Mouse (Mus musculus): ENCODE data around the gene Cnnm2.

Gene Cnnm2

GRCm38 (mm10) chr19:46849443-46849997, 88.1 kb downstream of the Cnnm2 start:
- DNase-seq = no peak

DNA sequence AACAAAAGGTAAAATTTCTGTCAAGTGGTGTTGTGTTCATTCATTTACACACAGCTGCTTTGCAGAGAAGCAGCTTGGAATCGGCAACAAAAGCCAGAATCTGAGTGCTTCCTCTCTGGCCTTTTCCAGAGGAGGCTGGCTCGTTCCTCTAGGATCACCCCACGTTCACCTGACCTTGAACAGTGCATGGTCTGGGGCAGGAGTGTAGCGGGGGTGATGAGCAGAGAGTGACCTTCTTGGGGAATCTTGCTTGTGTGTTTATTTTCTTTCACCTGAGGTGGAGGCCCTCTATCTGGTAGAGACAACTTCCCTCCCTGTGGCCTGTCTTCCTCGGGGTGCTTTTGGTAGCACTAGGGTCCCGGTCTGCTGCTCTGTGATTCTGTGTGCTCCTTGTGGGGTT, 94.8 kb downstream of the Cnnm2 start:
- DNase-seq = no peak

DNA sequence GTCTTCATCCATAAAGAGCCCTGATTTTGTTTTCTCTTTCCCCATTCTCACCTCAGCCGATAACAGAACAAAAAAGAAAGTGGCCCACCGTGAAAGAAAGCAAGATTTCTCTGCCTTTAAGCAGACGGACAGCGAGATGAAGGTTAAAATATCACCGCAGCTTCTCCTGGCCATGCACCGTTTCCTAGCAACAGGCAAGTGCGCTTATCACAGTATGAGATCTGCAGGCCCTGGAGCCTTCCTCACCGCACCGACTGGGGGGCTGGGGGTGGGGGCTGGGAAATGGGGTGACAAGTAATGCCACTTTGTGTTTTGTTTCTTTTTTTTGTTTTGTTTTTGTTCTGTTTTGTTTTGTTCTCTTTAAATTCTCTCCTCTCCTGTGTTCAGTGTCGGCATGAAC, 95.4 kb downstream of the Cnnm2 start:
- no peak for DNase-seq

GRCm38 (mm10) chr19:46857277-46857989, 96.0 kb downstream of the Cnnm2 start:
- peak in 1 of 2 experiments; percentile 22 for DNase-seq

DNA sequence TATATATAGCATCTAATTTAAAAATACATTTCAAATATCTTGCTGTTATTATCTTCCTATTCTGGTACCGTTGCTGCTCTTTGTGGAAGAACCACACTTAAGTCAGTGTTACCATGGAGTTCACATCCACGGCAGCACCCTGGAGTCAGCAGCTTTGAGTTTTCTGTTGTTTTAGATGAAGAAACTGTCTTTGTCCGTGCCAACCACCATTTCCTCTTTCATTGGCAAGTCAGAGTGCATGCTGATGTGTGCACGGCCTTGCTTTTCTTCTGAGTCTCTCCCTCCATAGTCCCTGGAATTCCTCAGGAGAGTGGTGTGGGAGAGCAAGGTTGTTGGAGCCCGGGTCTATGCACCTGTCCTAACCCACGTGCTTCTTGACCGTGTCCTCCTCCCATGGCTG, 96.8 kb downstream of the Cnnm2 start:
- DNase-seq = no peak

DNA sequence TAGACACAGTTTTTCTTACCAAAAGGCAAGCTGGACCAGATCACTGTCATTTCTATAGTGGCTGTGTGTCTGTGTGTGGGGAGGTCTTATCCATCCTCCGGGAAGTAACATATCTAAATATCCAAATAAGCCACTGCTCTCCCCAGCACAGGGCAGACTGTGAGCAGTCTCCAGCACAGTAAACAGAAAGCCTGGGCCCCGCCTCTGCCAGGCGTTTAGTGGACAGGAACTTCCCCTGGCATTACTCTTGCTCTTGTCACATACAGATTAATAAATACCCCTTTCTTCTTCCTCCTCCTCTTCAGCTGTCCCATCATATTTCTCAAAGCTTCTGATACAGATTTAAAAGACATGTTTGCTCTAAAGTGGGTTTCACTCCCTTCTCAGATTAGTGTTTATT, 101.2 kb downstream of the Cnnm2 start:
- DNase-seq = no peak

GRCm38 (mm10) chr19:46863236-46863927, 102.0 kb downstream of the Cnnm2 start:
- no peak for DNase-seq

- no peak for DNase-seq
Observed at GRCm38 (mm10) chr19:46864079-46864478, 102.7 kb downstream of the Cnnm2 start.

GRCm38 (mm10) chr19:46864731-46865331, 103.4 kb downstream of the Cnnm2 start:
- no peak for DNase-seq

DNA sequence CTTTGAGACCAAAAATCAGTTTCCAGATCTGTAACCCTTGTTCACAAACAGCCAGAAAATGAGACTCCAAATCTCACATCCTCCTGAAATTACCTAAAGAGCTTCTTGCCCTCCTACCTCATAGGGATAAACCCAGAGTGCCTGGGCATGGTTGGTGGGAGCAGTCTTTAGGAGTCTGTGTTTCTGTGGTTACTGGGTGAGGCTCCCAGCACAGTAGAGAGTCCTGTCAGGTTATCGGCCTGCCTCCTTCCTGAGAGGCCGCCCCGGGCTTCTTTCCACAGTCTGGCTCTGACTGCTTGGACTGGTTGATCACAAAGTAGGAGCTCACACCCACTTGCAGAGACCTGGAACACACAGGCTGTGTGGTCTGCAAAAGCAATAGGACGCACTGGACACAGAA, 104.0 kb downstream of the Cnnm2 start:
- no peak for DNase-seq

- peak; percentile 30 to 45 for DNase-seq
Observed at GRCm38 (mm10) chr19:46869049-46869448, 107.7 kb downstream of the Cnnm2 start.

DNA sequence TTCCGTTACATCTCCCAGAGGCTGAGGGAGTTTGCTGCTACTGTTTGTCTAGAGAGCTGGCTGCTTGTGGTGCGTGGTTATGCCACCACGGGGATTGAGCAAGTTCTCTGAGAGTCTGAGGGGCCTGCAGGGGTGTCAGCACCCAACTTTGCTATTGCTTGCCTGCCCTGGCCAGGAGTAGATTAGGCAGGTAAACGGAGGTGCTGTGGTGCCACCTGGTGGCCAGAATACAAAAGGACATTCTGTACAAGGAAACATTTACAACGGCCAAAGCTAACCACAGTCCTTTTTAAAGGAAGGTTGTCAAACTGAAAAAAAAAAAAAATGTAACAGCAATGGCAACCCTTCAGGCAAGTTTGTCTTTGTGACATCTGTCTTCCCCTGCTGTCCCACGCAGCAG, 108.1 kb downstream of the Cnnm2 start:
- peak; percentile 74 to 77 for DNase-seq

DNA sequence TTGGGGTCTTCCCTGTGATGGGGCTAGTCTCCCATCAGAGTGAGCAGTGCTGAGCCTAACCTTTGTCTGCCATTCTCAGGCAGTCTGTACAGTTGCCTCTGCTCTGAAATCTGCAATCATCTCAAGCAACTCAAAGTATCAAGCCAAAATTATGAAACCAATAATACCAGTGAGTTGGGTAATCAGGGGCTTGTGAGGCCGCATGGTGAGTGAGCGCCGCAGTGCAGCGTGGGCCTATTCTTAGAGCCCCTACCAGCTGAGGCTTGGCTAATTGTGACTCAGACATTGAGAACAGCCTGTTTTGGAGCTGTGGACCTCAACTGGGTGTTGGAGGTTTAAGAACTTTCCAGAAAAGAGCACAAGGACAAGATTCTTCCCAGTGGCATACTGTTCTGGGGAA, 109.7 kb downstream of the Cnnm2 start:
- no peak for DNase-seq

DNA sequence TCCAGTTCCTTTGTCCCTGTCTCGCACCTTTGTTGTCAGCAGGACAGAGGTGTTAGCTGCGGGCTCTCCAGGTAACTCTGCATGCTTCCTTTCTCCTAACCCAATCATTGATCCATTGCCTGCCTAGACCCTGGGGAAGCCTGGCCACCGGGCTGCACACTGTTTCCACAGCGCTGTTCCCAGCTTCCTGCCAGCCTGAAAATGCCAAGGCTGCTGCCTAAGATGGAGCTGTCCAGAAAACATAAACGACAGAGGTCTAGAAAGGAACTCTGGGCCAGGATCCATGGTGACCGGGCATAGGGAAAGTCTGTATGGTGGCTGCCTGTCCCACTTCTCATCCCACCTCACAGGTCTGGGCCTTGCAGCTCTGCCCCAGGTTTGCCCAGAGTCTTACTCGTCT, 110.3 kb downstream of the Cnnm2 start:
- no peak for DNase-seq

DNA sequence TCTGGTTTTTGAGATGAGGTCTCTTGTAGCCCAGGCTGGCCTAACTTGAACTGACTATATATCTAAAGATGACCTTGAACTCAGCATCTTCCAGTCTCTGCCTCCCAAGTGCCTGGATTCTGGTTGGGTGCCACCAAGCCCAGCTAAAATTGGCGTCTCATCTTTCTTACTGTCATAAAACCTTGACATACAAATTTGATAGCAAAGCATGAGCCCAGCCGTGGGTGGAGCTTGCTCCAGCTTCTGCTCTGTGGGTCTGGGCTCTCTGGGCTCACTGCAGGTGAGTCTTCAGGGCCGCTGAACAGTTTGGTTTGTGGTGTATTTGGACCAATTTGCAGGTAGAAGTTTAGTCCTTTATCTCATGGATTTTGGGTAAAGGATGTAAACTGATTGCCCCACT, 112.5 kb downstream of the Cnnm2 start:
- no peak for DNase-seq

DNA sequence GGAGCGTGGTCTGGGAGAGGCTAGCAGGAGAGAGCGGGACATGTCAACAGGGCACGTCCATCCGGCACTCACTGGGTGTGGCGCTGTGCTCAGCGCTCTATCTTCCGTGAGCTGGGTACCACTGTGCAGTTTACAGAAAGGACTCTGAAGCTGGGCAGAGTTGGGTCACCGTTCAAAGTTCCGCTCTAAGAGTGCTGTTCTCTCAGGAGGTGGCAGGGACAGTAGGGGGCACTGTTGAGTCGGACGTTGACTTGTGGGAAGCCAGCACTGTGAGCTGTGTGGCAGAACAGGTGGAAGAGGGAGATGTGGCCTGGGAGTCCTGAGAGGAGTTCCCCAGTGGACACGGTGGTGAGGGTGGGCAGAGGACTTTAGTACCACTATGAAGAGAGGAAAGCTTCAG, 114.4 kb downstream of the Cnnm2 start:
- peak; percentile 82 to 89 for DNase-seq

- peak in 1 of 2 experiments; percentile 23 for DNase-seq
Observed at GRCm38 (mm10) chr19:46877886-46878285, 116.5 kb downstream of the Cnnm2 start.

DNA sequence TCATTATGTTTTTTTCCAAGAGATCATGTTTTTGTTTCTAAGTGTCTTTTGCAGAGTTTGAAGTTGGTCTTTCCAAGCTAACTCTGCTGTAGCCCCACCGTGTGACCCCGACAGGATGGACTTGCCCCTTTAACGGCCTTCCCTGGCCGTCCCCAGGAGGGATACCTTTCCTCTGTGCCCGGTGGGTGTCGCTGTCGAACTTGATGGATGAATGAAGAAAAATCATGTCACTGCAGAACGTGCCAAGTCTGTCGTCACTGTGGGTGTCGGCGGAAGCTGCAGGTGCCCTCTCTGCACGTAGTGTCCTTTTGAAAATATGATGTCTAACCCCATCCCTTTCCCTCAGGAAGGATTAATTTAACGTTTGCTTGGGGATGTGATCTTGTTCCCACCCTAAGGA, 117.0 kb downstream of the Cnnm2 start:
- DNase-seq = peak; percentile 74 to 78

DNA sequence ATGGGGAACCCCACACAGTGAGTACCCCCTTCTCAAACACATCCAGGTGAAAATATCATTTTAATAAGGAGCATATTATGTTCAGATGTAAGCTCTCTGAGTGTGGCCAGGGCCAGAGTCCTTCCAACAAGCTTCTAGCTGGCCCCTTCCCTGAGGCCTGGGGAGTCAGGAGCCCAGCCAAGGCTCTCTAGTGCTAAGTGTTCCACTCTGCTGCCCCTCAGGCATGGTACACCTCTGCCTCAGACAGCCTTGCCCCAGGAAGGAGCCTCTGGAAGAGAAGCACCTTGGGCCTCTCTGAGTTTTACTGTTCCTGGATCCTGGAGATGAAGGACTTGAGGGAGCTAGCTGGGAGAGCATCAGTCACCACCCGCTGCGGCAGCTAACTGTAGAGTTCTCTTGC, 118.5 kb downstream of the Cnnm2 start:
- DNase-seq = no peak

GRCm38 (mm10) chr19:46885365-46885764, 124.0 kb downstream of the Cnnm2 start:
- no peak for DNase-seq

GRCm38 (mm10) chr19:46886826-46887225, 125.4 kb downstream of the Cnnm2 start:
- DNase-seq = no peak

- peak; percentile 72 to 80 for DNase-seq
Observed at GRCm38 (mm10) chr19:46887811-46888527, 126.6 kb downstream of the Cnnm2 start.

DNA sequence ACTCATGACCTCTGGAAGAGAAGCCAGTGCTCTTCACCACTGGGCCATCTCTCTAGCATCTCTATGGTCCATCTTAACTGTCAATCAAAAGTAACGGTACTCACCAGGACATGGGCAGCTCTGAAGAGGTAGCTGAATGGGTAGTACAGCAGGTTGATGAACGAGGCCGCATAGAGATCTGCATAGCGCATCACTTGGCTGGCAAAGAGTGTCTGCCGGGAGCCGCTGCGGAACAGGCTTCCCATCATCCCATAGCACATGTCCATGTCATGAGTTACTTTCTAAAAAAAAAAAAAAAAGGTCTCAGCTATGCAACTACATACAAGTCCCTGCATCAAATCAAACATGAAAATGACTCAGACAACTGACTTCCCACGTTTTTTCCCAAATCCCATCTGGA, 128.3 kb downstream of the Cnnm2 start:
- DNase-seq = no peak

Data from thymus, postnatal 36 days (tissue).